ENCODE assay signal across 8 mouse cellular contexts in genomic region chr7:24587330-24588105, GRCm38 (mm10). TPM values are rescaled to one million over a fixed set of nuclear protein-coding genes. Genes with fewer than 3 reads are reported as not detected.
A peak's percentile ranks its signal among the peaks of the same experiment; 100 is the strongest.
DNase-seq lines count a peak whose midpoint lies in the region; ATAC-seq and TF ChIP-seq lines count a peak whose summit lies in the region.

Gene Ethe1 (plus strand): TSS chr7:24587543.
Gene Zfp575 (minus strand): TSS chr7:24587641.

- peak; percentile 86 for ATAC-seq in forebrain, embryonic 14.5 days
- ATAC-seq in midbrain, embryonic 11.5 days (ENCODE audit: low FRiP score): peak; percentile 61
- peak; percentile 53; the same call in 1 of the 2 replicates for ATAC-seq in stomach, embryonic 14.5 days (ENCODE audit: insufficient number of reproducible peaks, insufficient read depth, low FRiP score, low read depth)

- H3K36me3 ChIP-seq in ES-E14 (ENCODE audit: control insufficient read depth, insufficient read depth, low read length, poor library complexity, severe bottlenecking): no peaks in the 10 kb centered on the region
- no peaks in the 10 kb centered on the region for H3K36me3 ChIP-seq in forebrain, embryonic 14.5 days (ENCODE audit: control insufficient read depth, insufficient read depth, low read length)
- no peaks in the 10 kb centered on the region for H3K36me3 ChIP-seq in midbrain, embryonic 11.5 days (ENCODE audit: control insufficient read depth, insufficient read depth, low read length)
- H3K36me3 ChIP-seq in stomach, embryonic 14.5 days (ENCODE audit: control insufficient read depth, insufficient read depth, low read length): no peaks in the 10 kb centered on the region

- no peaks in the 10 kb centered on the region for H3K9me3 ChIP-seq in ES-E14 (ENCODE audit: control insufficient read depth, insufficient read depth, low read depth, low read length)
- H3K9me3 ChIP-seq in forebrain, embryonic 14.5 days (replicated peaks; ENCODE audit: control insufficient read depth, low read length): no peaks in the 10 kb centered on the region
- H3K9me3 ChIP-seq in midbrain, embryonic 11.5 days (ENCODE audit: control insufficient read depth, low read length): no peaks in the 10 kb centered on the region
- H3K9me3 ChIP-seq in stomach, embryonic 14.5 days (ENCODE audit: control insufficient read depth, low read depth, low read length): no peaks in the 10 kb centered on the region

- H3K4me2 ChIP-seq in forebrain, embryonic 14.5 days (ENCODE audit: low read length): peak within 1 kb of the TSS; percentile 75
- peak within 1 kb of the TSS; percentile 51 for H3K4me2 ChIP-seq in midbrain, embryonic 11.5 days
- H3K4me2 ChIP-seq in stomach, embryonic 14.5 days (replicated peaks; ENCODE audit: low read depth, low read length): peak within 1 kb of the TSS; percentile 69

- H3K4me3 ChIP-seq in ES-E14 (ENCODE audit: insufficient read depth in 1 of 2, low read depth in 1 of 2, low read length in 2 of 2, poor library complexity in 1 of 2, severe bottlenecking in 1 of 2): peak within 1 kb of the TSS; percentile 35 to 62
- peak within 1 kb of the TSS; percentile 29; the same call in 1 of the 2 replicates for H3K4me3 ChIP-seq in brown adipose tissue, adult 24 weeks (ENCODE audit: insufficient read depth, low read depth, low read length)
- H3K4me3 ChIP-seq in forebrain, embryonic 14.5 days (ENCODE audit: low read depth, low read length): peak within 1 kb of the TSS; percentile 47
- peak within 1 kb of the TSS; percentile 30 for H3K4me3 ChIP-seq in midbrain, embryonic 11.5 days (ENCODE audit: low read depth, low read length)
- peak within 1 kb of the TSS; percentile 37 for H3K4me3 ChIP-seq in stomach, embryonic 14.5 days (ENCODE audit: low read depth, low read length)

- peaks cover 2 to 7% of the 10 kb centered on the region in 2 experiments; a peak in 2 of 4 replicates for H3K4me1 ChIP-seq in ES-E14 (ENCODE audit: control insufficient read depth in 2 of 2, insufficient read depth in 2 of 2, low read length in 2 of 2, poor library complexity in 1 of 2)
- H3K4me1 ChIP-seq in brown adipose tissue, adult 24 weeks (ENCODE audit: control insufficient read depth, insufficient read depth, insufficient read length, low read length): peaks cover 4% of the 10 kb centered on the region; the same call in 1 of the 2 replicates
- 0 out of 2 replicates have a peak, but pooled peaks cover 5% of the 10 kb centered on the region for H3K4me1 ChIP-seq in forebrain, embryonic 14.5 days (ENCODE audit: control insufficient read depth, insufficient read depth, low read length)
- H3K4me1 ChIP-seq in midbrain, embryonic 11.5 days (ENCODE audit: control insufficient read depth, insufficient read depth, low read length): no peaks in the 10 kb centered on the region; the same call in 1 of the 2 replicates
- H3K4me1 ChIP-seq in stomach, embryonic 14.5 days (ENCODE audit: control insufficient read depth, insufficient read depth, low read length): peaks cover 3% of the 10 kb centered on the region; the same call in 1 of the 2 replicates

- DNase-seq in ES-E14 (ENCODE audit: low read depth, low spot score): no peak
- peak; percentile 90 for DNase-seq in forebrain, embryonic 14.5 days (ENCODE audit: low spot score)
- DNase-seq in heart, postnatal 4 days: peak; percentile 80
- peak; percentile 70 to 79 for DNase-seq in left cerebral cortex, adult 8-10 months (ENCODE audit: low spot score in 2 of 2)
- DNase-seq in midbrain, embryonic 11.5 days (ENCODE audit: low spot score, missing footprints): peak; percentile 96
- no peak for DNase-seq in adrenal gland, adult 2 months

- in situ Hi-C loops in ES-E14 (cut with MboI; ENCODE audit: low sequenced_read_pairs in 2 of 2, unreplicated experiment in 2 of 2): no loop called here

- 0 out of 2 replicates have a peak within 1 kb of the TSS, but pooled peaks have one; percentile 15 for H3K9ac ChIP-seq in ES-E14 (ENCODE audit: insufficient read depth, low read depth, low read length, poor library complexity, severe bottlenecking)
- peak within 1 kb of the TSS; percentile 84 for H3K9ac ChIP-seq in forebrain, embryonic 14.5 days (ENCODE audit: low read length)
- peak within 1 kb of the TSS; percentile 51 for H3K9ac ChIP-seq in midbrain, embryonic 11.5 days (ENCODE audit: low read length)
- H3K9ac ChIP-seq in stomach, embryonic 14.5 days (replicated peaks; ENCODE audit: low read depth, low read length): peak within 1 kb of the TSS; percentile 54

- peaks cover 13% of the 10 kb centered on the region for H3K27me3 ChIP-seq in forebrain, embryonic 14.5 days (replicated peaks; ENCODE audit: control insufficient read depth, insufficient read depth, low read length)
- H3K27me3 ChIP-seq in midbrain, embryonic 11.5 days (ENCODE audit: control insufficient read depth, insufficient read depth, low read length): peaks cover 26% of the 10 kb centered on the region
- 0 out of 2 replicates have a peak, but pooled peaks cover 10% of the 10 kb centered on the region for H3K27me3 ChIP-seq in stomach, embryonic 14.5 days (ENCODE audit: control insufficient read depth, insufficient read depth, low read length)

- 6% methylated on average over 30 of the region's 30 CpGs for WGBS in forebrain, embryonic 14.5 days
- WGBS in midbrain, embryonic 11.5 days: 7% methylated on average over 30 of the region's 30 CpGs
- 6% methylated on average over 30 of the region's 30 CpGs for WGBS in stomach, embryonic 14.5 days

- no peak within 1 kb of the TSS for H3K27ac ChIP-seq in ES-E14 (ENCODE audit: insufficient read depth, low read depth, low read length, poor library complexity, severe bottlenecking)
- no peak within 1 kb of the TSS for H3K27ac ChIP-seq in brown adipose tissue, adult 24 weeks (replicated peaks; ENCODE audit: low read depth, low read length)
- H3K27ac ChIP-seq in forebrain, embryonic 14.5 days (ENCODE audit: low read depth, low read length): peak within 1 kb of the TSS; percentile 29; the same call in 1 of the 2 replicates
- H3K27ac ChIP-seq in midbrain, embryonic 11.5 days (ENCODE audit: low read depth, low read length): no peak within 1 kb of the TSS
- H3K27ac ChIP-seq in stomach, embryonic 14.5 days (ENCODE audit: low read length): peak within 1 kb of the TSS; percentile 21; the same call in 1 of the 2 replicates

TF ChIP-seq in ES-E14, 5 proteins besides CTCF, POLR2A, EP300 and RAD21:
- TF ChIP-seq HCFC1 (IDR thresholded peaks at IDR 0.05; ENCODE audit: borderline replicate concordance, insufficient read depth, low read length) (no peak), CHD2 (IDR thresholded peaks at IDR 0.05; ENCODE audit: low read depth, low read length) (no peak), MAFK (IDR thresholded peaks at IDR 0.05; ENCODE audit: insufficient read depth, low read depth, low read length) (no peak), ZNF384 (IDR thresholded peaks at IDR 0.05; ENCODE audit: low read depth, low read length) (no peak), ZC3H11A (IDR thresholded peaks at IDR 0.05; ENCODE audit: borderline replicate concordance, low read depth, low read length) (no peak)

RNA-seq across cellular contexts. Expression of gene Ethe1, which starts in this region (rescaled TPM):
- 14.3 and 14.7 TPM in 2 replicates for total RNA-seq in ES-E14 (2012; rRNA removed)
- 17.2 and 20.4 TPM in 2 replicates for polyA plus RNA-seq in brown adipose tissue, adult 24 weeks (2012; ENCODE audit: insufficient read depth, insufficient read length, missing spikeins)
- polyA plus RNA-seq in forebrain, embryonic 14.5 days (2014; fragmentation: Nextera tagmentation; extraction: Ambion mirVana): 22.6 and 23.2 TPM in 2 replicates
- 10 to 100 TPM; 15.9 to 16.9 TPM for total RNA-seq in heart, postnatal 4 days (2021)
- total RNA-seq in left cerebral cortex, adult 8-10 months (2022): 10 to 100 TPM; 13.3 to 16.0 (median 15.1) TPM
- 18.8 and 19.6 TPM in 2 replicates for polyA plus RNA-seq in midbrain, embryonic 11.5 days (2014; fragmentation: Nextera tagmentation; extraction: Ambion mirVana)
- 36.6 and 40.1 TPM in 2 replicates for polyA plus RNA-seq in stomach, embryonic 14.5 days (2014; fragmentation: Nextera tagmentation; extraction: Ambion mirVana)
- 10 to 100 TPM; 34.8 to 37.5 TPM for total RNA-seq in adrenal gland, adult 2 months (2021)
- polyA plus RNA-seq in adrenal gland, adult 2 months (2012; rRNA removed): 32.1 and 33.8 TPM in 2 replicates

RNA-seq across cellular contexts. Expression of gene Zfp575, which starts in this region (rescaled TPM):
- 0.22 TPM in 1 of 2 replicates, not detected in the other for total RNA-seq in ES-E14 (2012; rRNA removed)
- polyA plus RNA-seq in brown adipose tissue, adult 24 weeks (2012; ENCODE audit: insufficient read depth, insufficient read length, missing spikeins): not detected in 2 replicates
- polyA plus RNA-seq in forebrain, embryonic 14.5 days (2014; fragmentation: Nextera tagmentation; extraction: Ambion mirVana): 3.3 and 6.6 TPM in 2 replicates
- under 1 TPM; 0.27 to 0.33 TPM for total RNA-seq in heart, postnatal 4 days (2021)
- total RNA-seq in left cerebral cortex, adult 8-10 months (2022): 1 to 10 TPM; 5.3 to 6.9 (median 5.7) TPM
- 1.0 and 1.4 TPM in 2 replicates for polyA plus RNA-seq in midbrain, embryonic 11.5 days (2014; fragmentation: Nextera tagmentation; extraction: Ambion mirVana)
- polyA plus RNA-seq in stomach, embryonic 14.5 days (2014; fragmentation: Nextera tagmentation; extraction: Ambion mirVana): 3.5 and 4.0 TPM in 2 replicates
- total RNA-seq in adrenal gland, adult 2 months (2021): under 1 TPM; 0.29 to 0.45 TPM
- polyA plus RNA-seq in adrenal gland, adult 2 months (2012; rRNA removed): 0.36 and 0.62 TPM in 2 replicates

Comparison
In these comparisons a context has a peak if more than half of its experiments do, and no peak if none do; other contexts are left out.
1. DNase-seq: peak in forebrain, embryonic 14.5 days (single experiment), heart, postnatal 4 days (single experiment), left cerebral cortex, adult 8-10 months (2 of 2) and midbrain, embryonic 11.5 days (single experiment); none in ES-E14 (single experiment) and adrenal gland, adult 2 months (single experiment).
2. H3K27ac ChIP-seq: peak in forebrain, embryonic 14.5 days (single experiment) and stomach, embryonic 14.5 days (single experiment); none in ES-E14 (single experiment), brown adipose tissue, adult 24 weeks (single experiment) and midbrain, embryonic 11.5 days (single experiment).
3. H3K9ac ChIP-seq: peak in every context shown above with its lines; median percentile 84 in forebrain, embryonic 14.5 days; 54 in stomach, embryonic 14.5 days; 51 in midbrain, embryonic 11.5 days; 15 in ES-E14.
4. Peak in every context shown above with its lines, with median percentiles within 50 percentile points of each other: H3K4me3 ChIP-seq, ATAC-seq and H3K4me2 ChIP-seq.